ENCODE assay signal across 8 mouse cellular contexts in the genomic region with DNA sequence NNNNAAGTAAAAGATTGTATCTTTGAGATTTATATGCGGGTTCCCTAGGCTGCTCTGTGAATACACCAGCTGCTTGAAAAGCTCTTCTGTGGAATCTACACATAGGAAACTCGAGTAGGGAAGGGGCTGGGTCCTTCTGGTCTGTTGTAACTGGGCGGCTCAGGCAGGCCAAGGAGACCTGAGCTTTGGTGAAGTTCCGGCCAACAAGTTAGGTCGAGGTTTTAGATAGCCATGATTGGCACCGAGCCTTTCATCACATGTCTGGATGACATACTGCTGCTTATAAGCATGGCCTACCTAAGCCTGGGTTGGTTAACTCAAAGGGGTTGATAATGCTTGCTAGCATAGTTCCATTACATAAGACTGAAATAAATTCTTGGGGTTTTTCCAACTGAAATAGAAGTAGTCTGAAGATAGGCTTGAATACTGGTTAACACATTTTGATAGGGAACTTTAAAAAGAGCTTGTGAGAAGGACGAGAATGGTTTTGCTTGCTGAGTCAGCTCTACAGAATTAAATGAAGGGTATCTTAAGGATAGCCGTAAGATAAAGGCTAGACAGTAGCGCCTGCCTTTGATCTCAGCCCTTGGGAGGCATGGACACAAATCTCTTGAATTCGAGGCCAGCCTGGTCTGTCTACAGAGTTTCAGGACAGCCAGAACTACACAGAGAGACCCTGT. TPM values are rescaled to one million over a fixed set of nuclear protein-coding genes. Genes with fewer than 3 reads are reported as not detected.
DNase-seq lines count a peak whose midpoint lies in the region; ATAC-seq lines count a peak whose summit lies in the region.

No protein-coding gene starts in this region.

- H3K27ac ChIP-seq in forebrain, embryonic 10.5 days: peak overlapping the region; percentile 99
- peak overlapping the region; percentile 96; the same call in 1 of the 2 replicates for H3K27ac ChIP-seq in stomach, embryonic 14.5 days (ENCODE audit: low read length)

- no peaks in the 10 kb centered on the region for H3K9me3 ChIP-seq in forebrain, embryonic 10.5 days
- H3K9me3 ChIP-seq in stomach, embryonic 14.5 days (ENCODE audit: control insufficient read depth, low read depth, low read length): no peaks in the 10 kb centered on the region

- H3K36me3 ChIP-seq in forebrain, embryonic 10.5 days (replicated peaks): peaks cover 53% of the 10 kb centered on the region
- H3K36me3 ChIP-seq in stomach, embryonic 14.5 days (ENCODE audit: control insufficient read depth, insufficient read depth, low read length): peaks cover 23% of the 10 kb centered on the region

- 12% methylated on average over 10 of the region's 10 CpGs for WGBS in forebrain, embryonic 10.5 days
- WGBS in stomach, embryonic 14.5 days: 3% methylated on average over 10 of the region's 10 CpGs

- intact Hi-C loops in heart, postnatal 14 days (cut with DNase I): loop anchor here (2.0 to 5.0 kb wide), 2 partner anchors 46 to 150 kb away; partner anchors contain the start of gene Atp5b
- intact Hi-C loops in left cerebral cortex, postnatal 14 days (cut with DNase I): no loop called here

- H3K4me2 ChIP-seq in stomach, embryonic 14.5 days (replicated peaks; ENCODE audit: low read depth, low read length): peak overlapping the region; percentile 91

- H3K4me1 ChIP-seq in forebrain, embryonic 10.5 days: peaks cover 50% of the 10 kb centered on the region
- H3K4me1 ChIP-seq in stomach, embryonic 14.5 days (ENCODE audit: control insufficient read depth, insufficient read depth, low read length): peaks cover 25% of the 10 kb centered on the region

- peak overlapping the region; percentile 99 for H3K9ac ChIP-seq in stomach, embryonic 14.5 days (replicated peaks; ENCODE audit: low read depth, low read length)

- peak; percentile 33 for DNase-seq in layer of hippocampus, adult 11-12 months (ENCODE audit: low spot score)
- no peak for DNase-seq in layer of hippocampus, postnatal 36 days
- peak; percentile 71 for DNase-seq in adrenal gland, postnatal 10 days
- peak; percentile 35 for DNase-seq in forebrain, embryonic 10.5 days (ENCODE audit: extremely low spot score, low spot score)
- peak; percentile 55 to 75 for DNase-seq in heart, postnatal 14 days
- peak; percentile 33 to 62 for DNase-seq in left cerebral cortex, postnatal 14 days (ENCODE audit: low spot score in 2 of 2)

- H3K4me3 ChIP-seq in forebrain, embryonic 10.5 days: peak overlapping the region; percentile 99
- H3K4me3 ChIP-seq in stomach, embryonic 14.5 days (ENCODE audit: low read depth, low read length): peak overlapping the region; percentile 99

- peak; percentile 39 for ATAC-seq in megakaryocyte, adult 5-6 weeks (ENCODE audit: poor library complexity, severe bottlenecking)
- ATAC-seq in stomach, embryonic 14.5 days (ENCODE audit: insufficient number of reproducible peaks, insufficient read depth, low FRiP score, low read depth): no peak

- no peaks in the 10 kb centered on the region for H3K27me3 ChIP-seq in forebrain, embryonic 10.5 days (ENCODE audit: poor library complexity, severe bottlenecking)
- H3K27me3 ChIP-seq in stomach, embryonic 14.5 days (ENCODE audit: control insufficient read depth, insufficient read depth, low read length): no peaks in the 10 kb centered on the region

RNA-seq across cellular contexts. Expression of gene Naca, which starts 1.5 kb away (rescaled TPM):
- total RNA-seq in layer of hippocampus, postnatal 36 days (2021): 100 to 1,000 TPM; 338 to 342 TPM
- total RNA-seq in adrenal gland, postnatal 10 days (2021): 100 to 1,000 TPM; 694 to 716 TPM
- polyA plus RNA-seq in forebrain, embryonic 10.5 days (2016; fragmentation: Nextera tagmentation; extraction: Ambion mirVana): 930 and 977 TPM in 2 replicates
- 100 to 1,000 TPM; 510 TPM for total RNA-seq in heart, postnatal 14 days (2021)
- total RNA-seq in left cerebral cortex, postnatal 14 days (2021): 100 to 1,000 TPM; 306 to 320 TPM
- 699 and 796 TPM in 2 replicates for total RNA-seq in megakaryocyte, adult 5-6 weeks (2015)
- 1,510 and 1,709 TPM in 2 replicates for total RNA-seq in megakaryocyte, adult 5-6 weeks (2017)
- polyA plus RNA-seq in stomach, embryonic 14.5 days (2014; fragmentation: Nextera tagmentation; extraction: Ambion mirVana): 899 and 913 TPM in 2 replicates

RNA-seq across cellular contexts. Expression of gene Ptges3, which starts 21.9 kb away (rescaled TPM):
- total RNA-seq in layer of hippocampus, postnatal 36 days (2021): 100 to 1,000 TPM; 155 to 157 TPM
- total RNA-seq in adrenal gland, postnatal 10 days (2021): 100 to 1,000 TPM; 138 to 142 TPM
- 733 and 767 TPM in 2 replicates for polyA plus RNA-seq in forebrain, embryonic 10.5 days (2016; fragmentation: Nextera tagmentation; extraction: Ambion mirVana)
- 10 to 100 TPM; 71.7 to 80.0 TPM for total RNA-seq in heart, postnatal 14 days (2021)
- total RNA-seq in left cerebral cortex, postnatal 14 days (2021): 100 to 1,000 TPM; 131 to 134 TPM
- 118 and 120 TPM in 2 replicates for total RNA-seq in megakaryocyte, adult 5-6 weeks (2015)
- 140 and 162 TPM in 2 replicates for total RNA-seq in megakaryocyte, adult 5-6 weeks (2017)
- 474 and 487 TPM in 2 replicates for polyA plus RNA-seq in stomach, embryonic 14.5 days (2014; fragmentation: Nextera tagmentation; extraction: Ambion mirVana)

RNA-seq across cellular contexts. Expression of gene Prim1, which starts 21.9 kb away (rescaled TPM):
- 1 to 10 TPM; 5.8 to 7.3 TPM for total RNA-seq in layer of hippocampus, postnatal 36 days (2021)
- total RNA-seq in adrenal gland, postnatal 10 days (2021): 10 to 100 TPM; 11.2 to 16.4 TPM
- polyA plus RNA-seq in forebrain, embryonic 10.5 days (2016; fragmentation: Nextera tagmentation; extraction: Ambion mirVana): 123 TPM in 2 replicates
- 1 to 10 TPM; 2.6 to 4.5 TPM for total RNA-seq in heart, postnatal 14 days (2021)
- total RNA-seq in left cerebral cortex, postnatal 14 days (2021): 1 to 10 TPM; 6.4 to 7.2 TPM
- 70.7 and 76.4 TPM in 2 replicates for total RNA-seq in megakaryocyte, adult 5-6 weeks (2015)
- total RNA-seq in megakaryocyte, adult 5-6 weeks (2017): 66.4 and 66.8 TPM in 2 replicates
- polyA plus RNA-seq in stomach, embryonic 14.5 days (2014; fragmentation: Nextera tagmentation; extraction: Ambion mirVana): 82.3 and 82.5 TPM in 2 replicates

RNA-seq across cellular contexts. Expression of gene Hsd17b6, which starts 29.5 kb away (rescaled TPM):
- not detected for total RNA-seq in layer of hippocampus, postnatal 36 days (2021)
- total RNA-seq in adrenal gland, postnatal 10 days (2021): 10 to 100 TPM in 1 of 2 experiments, 1 to 10 TPM in 1; 9.5 to 23.7 TPM
- not detected in 2 replicates for polyA plus RNA-seq in forebrain, embryonic 10.5 days (2016; fragmentation: Nextera tagmentation; extraction: Ambion mirVana)
- total RNA-seq in heart, postnatal 14 days (2021): not detected
- total RNA-seq in left cerebral cortex, postnatal 14 days (2021): not detected
- not detected in 2 replicates for total RNA-seq in megakaryocyte, adult 5-6 weeks (2015)
- total RNA-seq in megakaryocyte, adult 5-6 weeks (2017): not detected in 2 replicates
- not detected in 2 replicates for polyA plus RNA-seq in stomach, embryonic 14.5 days (2014; fragmentation: Nextera tagmentation; extraction: Ambion mirVana)

RNA-seq across cellular contexts. Expression of gene Atp5b, which starts 46.2 kb away (rescaled TPM):
- 1,000 to 10,000 TPM; 1,628 to 1,744 TPM for total RNA-seq in layer of hippocampus, postnatal 36 days (2021)
- 1,000 to 10,000 TPM; 4,995 to 5,524 TPM for total RNA-seq in adrenal gland, postnatal 10 days (2021)
- polyA plus RNA-seq in forebrain, embryonic 10.5 days (2016; fragmentation: Nextera tagmentation; extraction: Ambion mirVana): 2,314 and 2,329 TPM in 2 replicates
- 1,000 to 10,000 TPM; 8,344 to 8,412 TPM for total RNA-seq in heart, postnatal 14 days (2021)
- 1,000 to 10,000 TPM; 1,697 to 1,804 TPM for total RNA-seq in left cerebral cortex, postnatal 14 days (2021)
- 902 and 936 TPM in 2 replicates for total RNA-seq in megakaryocyte, adult 5-6 weeks (2015)
- 1,533 and 1,600 TPM in 2 replicates for total RNA-seq in megakaryocyte, adult 5-6 weeks (2017)
- 2,052 and 2,172 TPM in 2 replicates for polyA plus RNA-seq in stomach, embryonic 14.5 days (2014; fragmentation: Nextera tagmentation; extraction: Ambion mirVana)

Comparison
In these comparisons a context has a peak if more than half of its experiments do, and no peak if none do; other contexts are left out.
1. DNase-seq: peak in layer of hippocampus, adult 11-12 months (single experiment), adrenal gland, postnatal 10 days (single experiment), forebrain, embryonic 10.5 days (single experiment), heart, postnatal 14 days (2 of 2) and left cerebral cortex, postnatal 14 days (2 of 2); none in layer of hippocampus, postnatal 36 days (0 of 2).